Mouse (Mus musculus) mouse embryonic stem cell (cell line): ENCODE data around the gene Aco2.

Experiments used
- in situ Hi-C, 2 experiments: fragments of 300-500 bp; cut with MboI; formaldehyde crosslinking; loops; 1 replicate in 1 of 2; 3 replicates in 1 of 2; pipeline ENCODE4 v1.14.3; 2019 to 2020; ENCODE audit warnings: low sequenced_read_pairs in 2 of 2, low pct_unique_long_range_greater_than_20kb in 1 of 2, mixed read lengths in 1 of 2; ENCODE audit not compliant: unreplicated experiment in 1 of 2

The Aco2 gene

GRCm38 (mm10) chr15:81904939-81905338 is 32.8 kb downstream of the Aco2 start:
- in situ Hi-C loops: loop anchor here (5.0 kb wide), 1 partner anchor 73 kb away; no protein-coding TSS in a partner anchor

DNA sequence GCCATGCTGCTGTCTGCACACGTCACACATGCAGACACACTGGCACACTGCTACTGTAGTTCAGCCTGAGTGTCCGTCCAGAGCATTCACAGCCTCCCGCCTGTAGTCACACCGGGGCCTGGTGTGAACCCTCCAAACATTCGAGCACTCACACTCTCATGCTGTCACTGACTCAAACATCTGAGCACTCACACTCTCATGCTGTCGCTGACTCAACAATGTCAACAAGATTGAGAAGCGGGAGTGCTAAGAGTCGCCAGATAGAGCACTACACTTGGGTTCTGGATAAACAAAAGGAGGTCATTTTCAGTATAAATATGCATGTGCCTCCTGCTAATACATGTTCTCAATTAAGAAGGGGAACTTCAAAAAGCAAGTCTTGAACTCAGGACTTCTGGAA is 35.8 kb downstream of the Aco2 start:
- in situ Hi-C loops: loop anchor here (5.0 kb wide), 1 partner anchor 76 kb away; no protein-coding TSS in a partner anchor

DNA sequence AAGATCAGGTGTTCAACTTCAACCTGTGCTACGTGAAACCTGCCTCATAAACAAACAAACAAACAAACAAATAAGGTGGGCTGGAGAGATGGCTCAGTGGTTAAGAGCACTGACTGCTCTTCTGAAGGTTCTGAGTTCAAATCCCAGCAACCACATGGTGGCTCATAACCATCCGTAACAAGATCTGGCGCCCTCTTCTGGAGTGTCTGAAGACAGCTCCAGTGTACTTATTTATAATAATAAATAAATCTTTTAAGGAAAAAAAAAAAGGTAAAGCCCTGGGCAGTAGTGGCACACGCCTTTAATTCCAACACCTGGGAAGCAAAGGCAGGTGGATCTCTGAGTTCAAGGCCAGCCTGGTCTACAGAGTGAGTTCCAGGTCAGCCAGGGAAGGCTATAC is 36.7 kb downstream of the Aco2 start:
- in situ Hi-C loops: loop anchor here (5.0 kb wide), 1 partner anchor 76 kb away; no protein-coding TSS in a partner anchor

GRCm38 (mm10) chr15:81912498-81912897 is 40.4 kb downstream of the Aco2 start:
- in situ Hi-C loops: no loop called here

- in situ Hi-C loops: no loop called here
Measured at GRCm38 (mm10) chr15:81914668-81915067, 42.6 kb downstream of the Aco2 start.

- in situ Hi-C loops: no loop called here
Measured at GRCm38 (mm10) chr15:81915663-81916062, 43.6 kb downstream of the Aco2 start.

DNA sequence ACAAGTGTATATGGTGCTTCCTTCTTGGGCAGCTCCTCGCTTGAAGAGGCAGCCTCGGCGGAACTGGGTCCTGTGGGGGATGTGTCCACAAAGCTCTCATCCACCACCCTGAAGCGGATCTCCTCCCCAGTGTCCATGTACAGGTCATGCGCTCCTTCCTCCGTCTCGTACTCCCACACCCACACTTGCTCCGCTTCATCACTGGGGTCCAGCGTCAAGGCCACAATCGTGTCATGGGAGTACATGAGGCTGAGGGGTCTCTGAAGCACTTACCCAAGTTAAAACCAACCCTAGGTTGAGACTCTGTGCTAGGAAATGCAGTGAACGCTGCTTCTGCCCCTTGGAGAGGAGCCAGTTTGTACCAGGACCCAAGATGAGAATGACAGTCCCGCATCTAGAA is 45.1 kb downstream of the Aco2 start:
- in situ Hi-C loops: no loop called here

DNA sequence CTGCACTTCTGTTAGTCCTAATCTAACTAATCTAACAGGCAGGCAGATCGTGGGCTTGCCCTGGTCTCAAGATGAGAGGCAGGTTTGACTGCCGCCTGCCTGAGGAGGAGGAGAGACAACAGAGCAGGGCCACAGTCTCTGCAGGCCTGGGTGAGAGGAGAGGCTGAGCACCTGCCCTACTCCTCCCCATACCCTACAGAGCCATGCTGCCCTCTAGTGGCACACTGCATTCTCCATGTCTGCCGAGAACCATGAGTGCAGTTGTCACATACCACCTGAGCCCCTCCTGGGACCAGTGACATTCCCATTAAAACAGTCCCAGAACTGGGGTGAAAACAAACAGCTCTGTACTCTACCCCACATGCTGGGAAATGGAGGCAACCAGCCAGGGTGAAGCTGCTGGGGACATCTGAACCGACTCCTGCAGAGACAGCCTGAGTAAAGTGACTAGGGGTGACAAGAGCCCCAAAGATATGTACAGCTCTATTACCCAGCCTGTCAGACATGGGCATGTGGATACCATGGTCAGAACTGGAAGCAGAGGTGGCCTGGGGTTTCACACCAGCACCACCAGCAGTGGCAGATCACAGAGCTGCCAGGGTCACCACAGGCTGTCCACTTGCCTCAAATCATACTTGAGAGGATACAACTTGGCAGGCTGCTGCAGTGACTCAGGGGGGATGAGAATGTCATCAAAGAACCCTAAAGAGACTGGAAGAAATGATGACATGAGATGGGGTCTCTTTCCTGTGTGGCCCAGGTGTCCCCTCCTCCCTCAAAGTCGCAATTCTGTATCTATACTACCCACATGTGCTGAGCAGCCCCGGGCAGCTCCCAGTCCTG is 45.7 kb downstream of the Aco2 start:
- in situ Hi-C loops: no loop called here

DNA sequence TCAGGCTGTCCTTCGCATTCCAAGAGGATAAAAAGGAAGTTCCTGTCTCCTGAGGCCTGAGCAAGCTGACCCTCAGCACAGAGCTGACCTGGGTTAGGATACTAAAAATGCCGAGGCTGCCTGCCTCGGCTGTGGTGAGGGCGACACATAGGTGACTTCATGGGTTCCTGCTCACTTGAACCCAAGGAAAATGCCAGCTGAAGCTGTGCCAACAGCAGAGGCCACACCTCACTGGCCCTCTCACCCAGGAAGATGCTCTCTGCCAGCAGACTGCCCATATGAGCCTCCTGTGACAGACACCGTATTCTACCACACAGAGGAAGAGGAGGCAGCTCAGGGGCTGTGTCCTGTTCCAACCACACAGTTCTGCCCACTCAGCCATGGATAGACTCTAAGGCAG is 47.0 kb downstream of the Aco2 start:
- in situ Hi-C loops: no loop called here

DNA sequence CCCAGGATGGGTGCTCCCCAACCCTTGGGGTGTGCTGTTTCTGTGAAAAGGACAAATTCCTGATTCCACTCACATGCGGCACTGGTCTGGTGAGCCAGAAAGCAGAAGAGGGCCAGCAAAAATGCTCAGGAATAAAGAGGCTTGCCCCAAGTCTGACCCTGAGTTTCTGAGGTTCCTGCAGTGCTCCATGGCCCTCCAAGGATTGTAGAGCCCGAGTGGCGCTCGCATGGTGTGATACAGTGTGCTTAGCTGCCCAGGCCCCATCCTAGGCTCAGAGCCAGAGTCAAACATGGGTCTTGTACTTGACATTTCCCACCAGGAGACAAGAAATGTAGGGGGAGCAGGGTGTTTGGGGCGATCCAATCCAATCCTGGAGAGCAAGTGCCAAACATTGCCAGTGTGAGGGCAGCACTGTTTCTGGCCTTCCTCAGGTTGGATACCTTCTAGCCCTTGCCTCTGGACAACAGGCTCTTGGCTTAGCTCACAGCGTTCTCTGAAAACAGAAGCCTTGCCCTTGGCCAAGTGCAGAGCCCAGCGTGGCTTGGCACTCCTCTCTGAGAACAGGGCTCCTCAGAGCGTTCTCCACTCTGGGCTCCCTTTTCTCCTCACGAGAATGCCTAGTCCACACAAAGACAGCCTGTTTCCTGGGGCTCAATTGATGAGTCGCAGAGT is 48.6 kb downstream of the Aco2 start:
- in situ Hi-C loops: no loop called here

DNA sequence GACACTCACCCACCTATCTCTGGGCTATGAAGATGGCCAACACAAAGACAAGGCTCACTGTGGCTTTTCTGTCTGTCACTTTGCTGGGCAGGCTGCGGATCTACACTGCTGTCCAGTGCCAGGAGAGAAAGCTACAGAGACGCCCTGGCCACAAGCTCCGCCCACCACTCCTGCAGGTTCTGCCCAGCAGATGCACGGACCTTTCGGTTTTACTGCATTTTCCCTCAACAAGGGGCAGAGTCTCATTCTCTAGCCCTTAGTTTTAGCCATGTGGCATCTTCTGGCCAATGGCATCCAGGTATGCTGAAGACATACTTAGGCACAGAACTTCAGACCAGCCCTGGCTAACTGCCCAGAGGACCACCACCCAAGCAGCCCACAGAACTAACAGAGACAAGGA is 49.1 kb downstream of the Aco2 start:
- in situ Hi-C loops: no loop called here

- in situ Hi-C loops: no loop called here
Measured at GRCm38 (mm10) chr15:81924933-81925332, 52.8 kb downstream of the Aco2 start.

- in situ Hi-C loops: no loop called here
Measured at GRCm38 (mm10) chr15:81925760-81926445, 53.8 kb downstream of the Aco2 start, which contains the start of gene Polr3h. Polr3h (minus strand) TSS chr15:81926240.

DNA sequence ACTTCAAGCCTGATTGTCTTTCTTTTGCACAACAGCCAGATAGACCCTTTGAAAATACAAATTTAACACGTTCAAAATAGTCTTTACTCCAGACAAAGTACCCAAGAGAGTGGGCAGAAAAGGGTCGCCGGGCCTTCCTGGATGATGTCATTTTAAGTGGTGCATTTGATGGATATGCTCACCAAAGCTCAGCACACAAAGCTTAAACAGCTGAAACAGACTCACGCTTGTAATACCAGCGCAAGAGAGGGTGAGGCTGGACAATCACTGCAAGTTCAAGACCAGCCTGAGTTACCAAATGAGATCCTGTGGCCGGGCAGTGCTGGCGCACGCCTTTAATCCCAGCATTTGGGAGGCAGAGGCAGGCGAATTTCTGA is 54.3 kb downstream of the Aco2 start:
- in situ Hi-C loops: no loop called here

- in situ Hi-C loops: no loop called here
Measured at GRCm38 (mm10) chr15:81927741-81928140, 55.6 kb downstream of the Aco2 start.

DNA sequence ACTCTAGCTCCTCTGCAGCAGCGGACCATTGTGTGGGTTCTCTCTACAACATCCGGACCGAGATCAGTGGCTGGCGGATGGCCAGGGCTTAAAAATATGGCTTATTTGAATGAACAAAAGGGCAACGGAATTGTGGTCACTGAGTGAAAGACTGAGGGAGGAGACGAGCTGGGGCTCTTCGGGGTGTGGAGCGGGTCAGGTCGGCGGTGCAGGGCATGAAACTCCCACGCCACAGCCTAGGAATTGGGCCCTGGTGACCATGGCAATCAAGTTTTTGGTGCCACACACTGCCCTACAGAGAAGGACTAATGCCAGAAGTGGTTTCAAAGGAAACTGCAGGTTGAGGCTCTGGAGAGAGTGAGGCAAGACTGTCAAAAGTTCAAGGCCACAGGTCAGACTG is 56.2 kb downstream of the Aco2 start:
- in situ Hi-C loops: no loop called here

GRCm38 (mm10) chr15:81932951-81933470 is 60.9 kb downstream of the Aco2 start:
- in situ Hi-C loops: no loop called here

- in situ Hi-C loops: no loop called here
Measured at GRCm38 (mm10) chr15:81933986-81934385, 61.9 kb downstream of the Aco2 start.
